Mouse (Mus musculus): ENCODE data around the gene Cfap61.

GRCm38 (mm10) chr2:145888766-145889480 is 45.7 kb upstream of the Cfap61 start:
- TF ChIP-seq CTCF (conservative IDR thresholded peaks at IDR 0.05; ENCODE audit: low read length): no peak
- TF ChIP-seq NANOG (IDR thresholded peaks at IDR 0.05; ENCODE audit: borderline replicate concordance, low read length): no peak

All from E14TG2a.4 (cell line).